ENCODE assay signal across 10 mouse cellular contexts in the genomic region with DNA sequence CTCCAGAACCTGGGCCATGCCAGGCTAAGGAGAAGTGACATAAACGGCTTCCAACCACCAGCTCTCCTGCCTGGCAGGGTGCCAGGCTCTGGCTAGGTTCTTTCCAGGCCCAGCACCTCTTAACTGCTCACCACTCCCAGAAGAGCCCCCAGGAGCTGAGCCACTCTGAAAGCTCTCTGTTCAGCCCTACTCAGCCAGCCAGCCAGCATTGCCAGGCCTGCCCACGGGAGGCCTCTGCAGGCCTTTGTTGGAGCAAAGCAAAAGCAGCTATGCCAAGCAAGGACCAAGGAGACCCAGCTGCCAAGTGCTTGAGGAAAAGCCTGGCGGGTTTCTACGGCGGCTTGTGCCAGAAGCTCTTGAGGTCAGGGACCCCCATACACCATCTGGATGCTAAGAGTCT. TPM values are rescaled to one million over a fixed set of nuclear protein-coding genes. Genes with fewer than 3 reads are reported as not detected.
DNase-seq lines count a peak whose midpoint lies in the region; ATAC-seq and TF ChIP-seq lines count a peak whose summit lies in the region.
"Had no signal": no experiment of that assay in that cellular context is flagged by ENCODE, and none has a peak within 500 bp of the region (broad histone marks: within the 10 kb centered on the region; RNA-seq: fewer than 3 reads in every experiment).

No protein-coding gene starts in this region.

- TF ChIP-seq POLR2A in olfactory bulb, adult 2 months (IDR thresholded peaks at IDR 0.05; ENCODE audit: insufficient read depth, low read depth, low read length) = no peak

- H3K9ac ChIP-seq in hindbrain, embryonic 15.5 days = peak overlapping the region; percentile 25; the same call in 1 of the 2 replicates

- H3K27me3 ChIP-seq in hindbrain, embryonic 15.5 days = no peaks in the 10 kb centered on the region

- H3K4me1 ChIP-seq in hindbrain, embryonic 15.5 days (replicated peaks) = peaks cover 77% of the 10 kb centered on the region
- H3K4me1 ChIP-seq in olfactory bulb, adult 2 months (ENCODE audit: control insufficient read depth, insufficient read depth, low read length) = peaks cover 68% of the 10 kb centered on the region

- DNase-seq in gastrocnemius, postnatal 25 days = peak; percentile 7
- no peak for DNase-seq in gastrocnemius, postnatal 14 days
- peak; percentile 16 for DNase-seq in ovary, postnatal 36 days (ENCODE audit: low spot score)
- no peak for DNase-seq in ovary, postnatal 14 days (ENCODE audit: low spot score)
- no peak for DNase-seq in right cerebral cortex, postnatal 25 days
- no peak for DNase-seq in gastrocnemius, adult 8-10 months (ENCODE audit: low spot score in 2 of 2)
- DNase-seq: adrenal gland, adult 8-10 months had no signal

- intact Hi-C loops in gastrocnemius, postnatal 14 days (cut with DNase I; ENCODE audit: low total_unique reads) = no loop called here

- TF ChIP-seq CTCF in olfactory bulb, adult 2 months (IDR thresholded peaks at IDR 0.05; ENCODE audit: insufficient read depth, low read depth, low read length) = peak; percentile 36; the same call in 1 of the 2 replicates

- peak overlapping the region; percentile 95 for H3K4me2 ChIP-seq in hindbrain, embryonic 15.5 days

- no peaks in the 10 kb centered on the region for H3K9me3 ChIP-seq in hindbrain, embryonic 15.5 days

- H3K27ac ChIP-seq in hindbrain, embryonic 15.5 days (replicated peaks) = peak overlapping the region; percentile 61
- 0 out of 2 replicates have a peak overlapping the region, but pooled peaks have one; percentile 36 for H3K27ac ChIP-seq in olfactory bulb, adult 2 months (ENCODE audit: insufficient read depth, low read depth, low read length)

- no peak for ATAC-seq in hindbrain, embryonic 15.5 days (ENCODE audit: low FRiP score, low read depth)

- WGBS in hindbrain, embryonic 15.5 days = 27% methylated on average over 5 of the region's 5 CpGs
- 15% methylated on average over 5 of the region's 5 CpGs for WGBS in olfactory bulb, adult 2 months

- no peaks in the 10 kb centered on the region for H3K36me3 ChIP-seq in hindbrain, embryonic 15.5 days

- peak overlapping the region; percentile 90 for H3K4me3 ChIP-seq in hindbrain, embryonic 15.5 days
- H3K4me3 ChIP-seq in olfactory bulb, adult 2 months (ENCODE audit: insufficient read depth, low read depth, low read length) = peak overlapping the region; percentile 4; the same call in 1 of the 2 replicates

RNA-seq across cellular contexts. Expression of a gene that starts 2.7 kb away (rescaled TPM):
- total RNA-seq in gastrocnemius, postnatal 25 days (2021) = 1 to 10 TPM; 7.4 to 7.8 TPM
- total RNA-seq in gastrocnemius, postnatal 14 days (2021) = 1 to 10 TPM; 5.7 to 6.3 TPM
- 36.6 and 50.7 TPM in 2 replicates for polyA plus RNA-seq in hindbrain, embryonic 15.5 days (2015; fragmentation: Nextera tagmentation; extraction: Ambion mirVana)
- polyA plus RNA-seq in olfactory bulb, adult 2 months (2012; ENCODE audit: insufficient read depth, insufficient read length, low replicate concordance, missing spikeins) = not detected in 2 replicates
- 10 to 100 TPM in 3 of 4 experiments, 1 to 10 TPM in 1; 9.1 to 13.7 (median 11.7) TPM for total RNA-seq in gastrocnemius, adult 8-10 months (2022)
- total RNA-seq: neutrophil, adult 5-6 weeks had no signal

RNA-seq across cellular contexts. Expression of a gene that starts 6.6 kb away (rescaled TPM):
- total RNA-seq in gastrocnemius, postnatal 25 days (2021) = 10 to 100 TPM; 24.1 to 24.6 TPM
- total RNA-seq in gastrocnemius, postnatal 14 days (2021) = 10 to 100 TPM; 23.0 to 25.9 TPM
- 16.4 and 18.1 TPM in 2 replicates for polyA plus RNA-seq in hindbrain, embryonic 15.5 days (2015; fragmentation: Nextera tagmentation; extraction: Ambion mirVana)
- polyA plus RNA-seq in olfactory bulb, adult 2 months (2012; ENCODE audit: insufficient read depth, insufficient read length, low replicate concordance, missing spikeins) = not detected in 2 replicates
- total RNA-seq in gastrocnemius, adult 8-10 months (2022) = 10 to 100 TPM; 25.7 to 34.1 (median 29.7) TPM

RNA-seq across cellular contexts. Expression of a gene that starts 24.6 kb away (rescaled TPM):
- 100 to 1,000 TPM; 146 to 148 TPM for total RNA-seq in gastrocnemius, postnatal 25 days (2021)
- 10 to 100 TPM; 79.2 to 80.8 TPM for total RNA-seq in gastrocnemius, postnatal 14 days (2021)
- 0.99 and 1.0 TPM in 2 replicates for polyA plus RNA-seq in hindbrain, embryonic 15.5 days (2015; fragmentation: Nextera tagmentation; extraction: Ambion mirVana)
- not detected in 2 replicates for polyA plus RNA-seq in olfactory bulb, adult 2 months (2012; ENCODE audit: insufficient read depth, insufficient read length, low replicate concordance, missing spikeins)
- total RNA-seq in gastrocnemius, adult 8-10 months (2022) = 100 to 1,000 TPM; 159 to 184 (median 168) TPM

RNA-seq across cellular contexts. Expression of a gene that starts 28.1 kb away (rescaled TPM):
- 1 to 10 TPM in 1 of 2 experiments, under 1 TPM in 1; 0.26 to 2.1 TPM for total RNA-seq in gastrocnemius, postnatal 25 days (2021)
- total RNA-seq in gastrocnemius, postnatal 14 days (2021) = under 1 TPM; 0.45 to 0.53 TPM
- polyA plus RNA-seq in hindbrain, embryonic 15.5 days (2015; fragmentation: Nextera tagmentation; extraction: Ambion mirVana) = 2.7 TPM in 2 replicates
- not detected in 2 replicates for polyA plus RNA-seq in olfactory bulb, adult 2 months (2012; ENCODE audit: insufficient read depth, insufficient read length, low replicate concordance, missing spikeins)
- total RNA-seq in gastrocnemius, adult 8-10 months (2022) = under 1 TPM; 0.10 to 0.92 (median 0.39) TPM

RNA-seq across cellular contexts. Expression of a gene that starts 29.0 kb away (rescaled TPM):
- total RNA-seq in gastrocnemius, postnatal 25 days (2021) = 1 to 10 TPM; 3.6 to 3.7 TPM
- total RNA-seq in gastrocnemius, postnatal 14 days (2021) = 1 to 10 TPM; 6.0 to 6.3 TPM
- 16.8 and 19.6 TPM in 2 replicates for polyA plus RNA-seq in hindbrain, embryonic 15.5 days (2015; fragmentation: Nextera tagmentation; extraction: Ambion mirVana)
- polyA plus RNA-seq in olfactory bulb, adult 2 months (2012; ENCODE audit: insufficient read depth, insufficient read length, low replicate concordance, missing spikeins) = not detected in 2 replicates
- total RNA-seq in gastrocnemius, adult 8-10 months (2022) = 1 to 10 TPM; 3.3 to 6.0 (median 3.8) TPM

Comparison
In these comparisons a context has a peak if more than half of its experiments do, and no peak if none do; other contexts are left out.
1. DNase-seq: peak in gastrocnemius, postnatal 25 days (single experiment) and ovary, postnatal 36 days (single experiment); none in gastrocnemius, postnatal 14 days (single experiment), ovary, postnatal 14 days (single experiment), right cerebral cortex, postnatal 25 days (single experiment) and gastrocnemius, adult 8-10 months (0 of 2).